Mouse (Mus musculus) liver, embryonic 14.5 days (tissue): ENCODE measurements around the gene Lhx8. TPM values are rescaled to one million over a fixed set of nuclear protein-coding genes. Genes with fewer than 3 reads are reported as not detected.

ENCODE experiments used
- ATAC-seq: fragments of 200-750 bp; cut with Nextera tagmentation; 2 replicates; pipeline ENCODE4 v1.8.0; 2017; ENCODE audit warnings: moderate number of reproducible peaks, mild to moderate bottlenecking, moderate library complexity; ENCODE audit not compliant: insufficient read depth
- DNase-seq, 3 experiments: peaks; one replicate each; pipeline ENCODE4 v3.0.0-alpha.2; 2012 to 2013; ENCODE audit warnings: low read depth in 3 of 3, low spot score in 3 of 3
- H3K27ac ChIP-seq: fragments of 300-500 bp; sonication (generic); 2 replicates; pipeline ENCODE4 v1.5.1; 2014; ENCODE audit warnings: moderate library complexity, mild to moderate bottlenecking, control low read depth, inconsistent platforms
- H3K27me3 ChIP-seq: fragments of 300-500 bp; sonication (generic); 2 replicates; pipeline ENCODE4 v1.6.1; 2014; ENCODE audit warnings: mild to moderate bottlenecking, low read length, moderate library complexity; ENCODE audit not compliant: control insufficient read depth, insufficient read depth
- H3K36me3 ChIP-seq: fragments of 300-500 bp; sonication (generic); replicated peaks from 2 replicates; pipeline ENCODE4 v1.6.1; 2014; ENCODE audit warnings: low read depth; ENCODE audit not compliant: control insufficient read depth, insufficient read depth
- H3K4me1 ChIP-seq, 2 experiments: fragments of 200-500 bp in 1 of 2; fragments of 300-500 bp in 1 of 2; sonication (generic) in 1 of 2; replicated peaks; 2 replicates each; pipeline ENCODE4 v1.6.1; 2012 to 2014; ENCODE audit warnings: antibody characterized with exemption in 1 of 2, inconsistent platforms in 1 of 2, low read length in 1 of 2; ENCODE audit not compliant: control insufficient read depth in 2 of 2, insufficient read depth in 2 of 2
- H3K4me2 ChIP-seq: fragments of 300-500 bp; sonication (generic); 2 replicates; pipeline ENCODE4 v1.6.1; 2014; ENCODE audit warnings: low read depth, mild to moderate bottlenecking, control low read depth, moderate library complexity
- H3K4me3 ChIP-seq, 2 experiments: fragments of 200-500 bp in 1 of 2; fragments of 300-500 bp in 1 of 2; sonication (generic) in 1 of 2; 2 replicates each; pipeline ENCODE4 v1.5.1; 2012 to 2014; ENCODE audit warnings: low read depth in 2 of 2, low read length in 2 of 2, mild to moderate bottlenecking in 2 of 2, control low read depth in 1 of 2, inconsistent platforms in 1 of 2, moderate library complexity in 1 of 2; ENCODE audit not compliant: insufficient read depth in 1 of 2
- H3K9ac ChIP-seq: fragments of 300-500 bp; sonication (generic); replicated peaks from 2 replicates; pipeline ENCODE4 v1.6.1; 2014; ENCODE audit warnings: mild to moderate bottlenecking, control low read depth, moderate library complexity
- H3K9me3 ChIP-seq: fragments of 300-500 bp; sonication (generic); 2 replicates; pipeline ENCODE4 v1.6.1; 2016; ENCODE audit warnings: low read length, mixed read lengths; ENCODE audit not compliant: control insufficient read depth
- CTCF ChIP-seq: IDR thresholded peaks from 2 replicates; pipeline ENCODE4 v1.5.1; 2016; ENCODE audit warnings: antibody characterized with exemption, low read depth, control low read depth
- EP300 ChIP-seq: IDR thresholded peaks from 2 replicates; pipeline ENCODE4 v1.6.1; 2016; ENCODE audit warnings: antibody characterized with exemption, low read depth
- WGBS: fragments of 180-500 bp; shearing (Covaris S2); extraction: QIAGEN DNeasy Blood & Tissue Kit; methylation state at CpG from one replicate; pipeline ENCODE4 v1.1.7; 2014; ENCODE audit not compliant: insufficient replicate concordance; 5-methylcytosine and 5-hydroxymethylcytosine counted together
- polyA plus RNA-seq, 2 experiments: library from polyadenylated mRNA; depleted of rRNA in 1 of 2; stranded (reverse) in 1 of 2; unstranded in 1 of 2; fragments of >200 nt; fragmentation: Nextera tagmentation in 1 of 2; extraction: Ambion mirVana in 1 of 2; gene quantifications; 2 replicates each; pipeline versions ENCODE4 v1.2.1 to v1.2.3; 2012 to 2014

The Lhx8 gene
- polyA plus RNA-seq, 2 experiments, result 0.04 TPM; not detected in 1

- Histone ChIP-seq H3K9me3 (no peaks in the 10 kb centered on the region), H3K27me3 (no peaks in the 10 kb centered on the region), H3K36me3 (no peaks in the 10 kb centered on the region), H3K9ac (no peak overlapping the region), H3K4me1 (no peaks in the 10 kb centered on the region), H3K4me3 (no peak overlapping the region), H3K27ac (no peak overlapping the region), H3K4me2 (no peak overlapping the region)
- ATAC-seq, result no peak
- DNase-seq, result no peak
- no peak for TF ChIP-seq CTCF
- no peak for TF ChIP-seq EP300
- 34% methylated on average over 9 of the region's 9 CpGs for WGBS
Measured at GRCm38 (mm10) chr3:154363507-154363906, 33.0 kb upstream of the Lhx8 start.

- Histone ChIP-seq H3K4me2 (no peak overlapping the region), H3K27me3 (no peaks in the 10 kb centered on the region), H3K4me3 (no peak overlapping the region), H3K9me3 (no peaks in the 10 kb centered on the region), H3K4me1 (no peaks in the 10 kb centered on the region), H3K9ac (no peak overlapping the region), H3K36me3 (no peaks in the 10 kb centered on the region), H3K27ac (no peak overlapping the region)
- TF ChIP-seq EP300 (no peak), CTCF (no peak)
- 32% methylated on average over 2 of the region's 2 CpGs for WGBS
- DNase-seq (no peak), ATAC-seq (no peak)
Measured at GRCm38 (mm10) chr3:154359231-154359630, 28.8 kb upstream of the Lhx8 start.

GRCm38 (mm10) chr3:154340294-154340914, 9.9 kb upstream of the Lhx8 start:
- DNase-seq (no peak), ATAC-seq (no peak)
- Histone ChIP-seq H3K4me3 (no peak overlapping the region), H3K4me1 (no peaks in the 10 kb centered on the region), H3K4me2 (no peak overlapping the region), H3K27me3 (peaks cover 6% of the 10 kb centered on the region), H3K36me3 (no peaks in the 10 kb centered on the region), H3K9ac (no peak overlapping the region), H3K27ac (no peak overlapping the region), H3K9me3 (no peaks in the 10 kb centered on the region)
- no peak for TF ChIP-seq EP300
- TF ChIP-seq CTCF, result no peak
- WGBS, result 71% methylated on average over 13 of the region's 13 CpGs

GRCm38 (mm10) chr3:154339649-154340260, 9.3 kb upstream of the Lhx8 start:
- no peaks in the 10 kb centered on the region for H3K9me3 ChIP-seq
- H3K27me3 ChIP-seq, result peaks cover 12% of the 10 kb centered on the region
- no peak overlapping the region for H3K27ac ChIP-seq
- TF ChIP-seq CTCF (no peak), EP300 (no peak)
- ATAC-seq (no peak), DNase-seq (no peak)
- no peak overlapping the region for H3K9ac ChIP-seq
- H3K4me2 ChIP-seq, result no peak overlapping the region
- 77% methylated on average over 17 of the region's 17 CpGs for WGBS
- no peaks in the 10 kb centered on the region for H3K4me1 ChIP-seq
- no peak overlapping the region for H3K4me3 ChIP-seq
- H3K36me3 ChIP-seq, result no peaks in the 10 kb centered on the region

GRCm38 (mm10) chr3:154334806-154335205, 4.3 kb upstream of the Lhx8 start:
- Histone ChIP-seq H3K27me3 (peaks cover 61% of the 10 kb centered on the region), H3K4me2 (no peak overlapping the region), H3K9ac (no peak overlapping the region), H3K27ac (no peak overlapping the region), H3K4me3 (no peak overlapping the region), H3K9me3 (no peaks in the 10 kb centered on the region), H3K36me3 (no peaks in the 10 kb centered on the region), H3K4me1 (no peaks in the 10 kb centered on the region)
- WGBS, result 1% methylated on average over 10 of the region's 10 CpGs
- TF ChIP-seq EP300 (no peak), CTCF (no peak)
- no peak for DNase-seq
- ATAC-seq, result no peak
